Mouse (Mus musculus): ENCODE measurements around the gene Ift80. TPM values are rescaled to one million over a fixed set of nuclear protein-coding genes. Genes with fewer than 3 reads are reported as not detected.
A peak's percentile ranks its signal among the peaks of the same experiment; 100 is the strongest.

Ift80 gene
- 20.7 and 21.0 TPM in 2 replicates for polyA plus RNA-seq (2015; fragmentation: Nextera tagmentation; extraction: Ambion mirVana)

GRCm38 (mm10) chr3:69004437-69005337 is at the start of gene Ift80, which contains the start of gene Smc4:
Gene Ift80 (minus strand): TSS chr3:69004570.
Gene Smc4 (plus strand): TSS chr3:69004738.
- no peaks in the 10 kb centered on the region for H3K36me3 ChIP-seq (ENCODE audit: control insufficient read depth, insufficient read depth, low read length)
- peak within 1 kb of the TSS; percentile 97 for H3K27ac ChIP-seq (ENCODE audit: low read length)
- no peaks in the 10 kb centered on the region for H3K9me3 ChIP-seq (ENCODE audit: control insufficient read depth, low read length)
- no peaks in the 10 kb centered on the region for H3K27me3 ChIP-seq (ENCODE audit: control insufficient read depth, insufficient read depth, low read depth, low read length)
- peak; percentile 96 for ATAC-seq (ENCODE audit: low read depth)
- H3K4me3 ChIP-seq (ENCODE audit: low read length) = peak within 1 kb of the TSS; percentile 99
- WGBS = under 1% methylated on average over 71 of the region's 76 CpGs
- peak within 1 kb of the TSS; percentile 97 for H3K9ac ChIP-seq (ENCODE audit: low read length)
- H3K4me1 ChIP-seq (replicated peaks; ENCODE audit: control insufficient read depth, insufficient read depth, low read length) = peaks cover 8% of the 10 kb centered on the region
- peak within 1 kb of the TSS; percentile 83 for H3K4me2 ChIP-seq (ENCODE audit: low read depth, low read length)

- H3K27ac ChIP-seq (ENCODE audit: low read length) = no peak overlapping the region
- H3K4me2 ChIP-seq (ENCODE audit: low read depth, low read length) = no peak overlapping the region
- H3K9ac ChIP-seq (ENCODE audit: low read length) = no peak overlapping the region
- no peak overlapping the region for H3K4me3 ChIP-seq (ENCODE audit: low read length)
- H3K9me3 ChIP-seq (ENCODE audit: control insufficient read depth, low read length) = no peaks in the 10 kb centered on the region
- H3K27me3 ChIP-seq (ENCODE audit: control insufficient read depth, insufficient read depth, low read depth, low read length) = no peaks in the 10 kb centered on the region
- H3K4me1 ChIP-seq (replicated peaks; ENCODE audit: control insufficient read depth, insufficient read depth, low read length) = no peaks in the 10 kb centered on the region
- no peak for ATAC-seq (ENCODE audit: low read depth)
- 86% methylated on average over 11 of the region's 11 CpGs for WGBS
- no peaks in the 10 kb centered on the region for H3K36me3 ChIP-seq (ENCODE audit: control insufficient read depth, insufficient read depth, low read length)
Observed at GRCm38 (mm10) chr3:69051894-69052293, 47.5 kb upstream of the Ift80 start.

GRCm38 (mm10) chr3:69049011-69049410 is 44.6 kb upstream of the Ift80 start:
- H3K9ac ChIP-seq (ENCODE audit: low read length) = no peak overlapping the region
- H3K4me1 ChIP-seq (replicated peaks; ENCODE audit: control insufficient read depth, insufficient read depth, low read length) = peaks cover 9% of the 10 kb centered on the region; the same call in 1 of the 2 replicates
- H3K27ac ChIP-seq (ENCODE audit: low read length) = no peak overlapping the region
- no peaks in the 10 kb centered on the region for H3K27me3 ChIP-seq (ENCODE audit: control insufficient read depth, insufficient read depth, low read depth, low read length)
- H3K4me2 ChIP-seq (ENCODE audit: low read depth, low read length) = no peak overlapping the region
- H3K4me3 ChIP-seq (ENCODE audit: low read length) = no peak overlapping the region
- 81% methylated on average over 6 of the region's 6 CpGs for WGBS
- ATAC-seq (ENCODE audit: low read depth) = no peak
- H3K36me3 ChIP-seq (ENCODE audit: control insufficient read depth, insufficient read depth, low read length) = no peaks in the 10 kb centered on the region
- H3K9me3 ChIP-seq (ENCODE audit: control insufficient read depth, low read length) = no peaks in the 10 kb centered on the region

GRCm38 (mm10) chr3:69047684-69048083 is 43.3 kb upstream of the Ift80 start:
- Histone ChIP-seq H3K4me1 (replicated peaks; ENCODE audit: control insufficient read depth, insufficient read depth, low read length) (peaks cover 12% of the 10 kb centered on the region), H3K27ac (ENCODE audit: low read length) (no peak overlapping the region), H3K9me3 (ENCODE audit: control insufficient read depth, low read length) (no peaks in the 10 kb centered on the region), H3K4me3 (ENCODE audit: low read length) (no peak overlapping the region), H3K36me3 (ENCODE audit: control insufficient read depth, insufficient read depth, low read length) (no peaks in the 10 kb centered on the region), H3K9ac (ENCODE audit: low read length) (no peak overlapping the region), H3K27me3 (ENCODE audit: control insufficient read depth, insufficient read depth, low read depth, low read length) (no peaks in the 10 kb centered on the region), H3K4me2 (ENCODE audit: low read depth, low read length) (no peak overlapping the region)
- 74% methylated on average over 4 of the region's 4 CpGs for WGBS
- ATAC-seq (ENCODE audit: low read depth) = no peak

- no peaks in the 10 kb centered on the region for H3K36me3 ChIP-seq (ENCODE audit: control insufficient read depth, insufficient read depth, low read length)
- H3K9ac ChIP-seq (ENCODE audit: low read length) = no peak overlapping the region
- peaks cover 12% of the 10 kb centered on the region for H3K4me1 ChIP-seq (replicated peaks; ENCODE audit: control insufficient read depth, insufficient read depth, low read length)
- no peak overlapping the region for H3K27ac ChIP-seq (ENCODE audit: low read length)
- WGBS = 39% methylated on average over 4 of the region's 4 CpGs
- no peak overlapping the region for H3K4me3 ChIP-seq (ENCODE audit: low read length)
- no peak for ATAC-seq (ENCODE audit: low read depth)
- no peaks in the 10 kb centered on the region for H3K9me3 ChIP-seq (ENCODE audit: control insufficient read depth, low read length)
- no peaks in the 10 kb centered on the region for H3K27me3 ChIP-seq (ENCODE audit: control insufficient read depth, insufficient read depth, low read depth, low read length)
- H3K4me2 ChIP-seq (ENCODE audit: low read depth, low read length) = no peak overlapping the region
Observed at GRCm38 (mm10) chr3:69046509-69046908, 42.1 kb upstream of the Ift80 start.

- no peak overlapping the region for H3K27ac ChIP-seq (ENCODE audit: low read length)
Observed at GRCm38 (mm10) chr3:69045750-69046149, 41.4 kb upstream of the Ift80 start.

GRCm38 (mm10) chr3:69045400-69045703 is 41.0 kb upstream of the Ift80 start:
- Histone ChIP-seq H3K27me3 (ENCODE audit: control insufficient read depth, insufficient read depth, low read depth, low read length) (no peaks in the 10 kb centered on the region), H3K4me3 (ENCODE audit: low read length) (peak overlapping the region; percentile 93), H3K4me1 (replicated peaks; ENCODE audit: control insufficient read depth, insufficient read depth, low read length) (peaks cover 19% of the 10 kb centered on the region), H3K27ac (ENCODE audit: low read length) (peak overlapping the region; percentile 88), H3K4me2 (ENCODE audit: low read depth, low read length) (peak overlapping the region; percentile 62), H3K36me3 (ENCODE audit: control insufficient read depth, insufficient read depth, low read length) (peaks cover 2% of the 10 kb centered on the region; the same call in 1 of the 2 replicates), H3K9ac (ENCODE audit: low read length) (peak overlapping the region; percentile 93), H3K9me3 (ENCODE audit: control insufficient read depth, low read length) (no peaks in the 10 kb centered on the region)
- 3% methylated on average over 9 of the region's 9 CpGs for WGBS
- ATAC-seq (ENCODE audit: low read depth) = peak; percentile 21

More at GRCm38 (mm10) chr3:69045750-69046149, 41.4 kb upstream of the Ift80 start:
- H3K4me3 ChIP-seq (ENCODE audit: low read length) = peak overlapping the region; percentile 93
- 0 out of 2 replicates have a peak, but pooled peaks cover 2% of the 10 kb centered on the region for H3K36me3 ChIP-seq (ENCODE audit: control insufficient read depth, insufficient read depth, low read length)
- no peak for ATAC-seq (ENCODE audit: low read depth)
- H3K9ac ChIP-seq (ENCODE audit: low read length) = peak overlapping the region; percentile 93
- WGBS = 21% methylated on average over 13 of the region's 13 CpGs
- H3K27me3 ChIP-seq (ENCODE audit: control insufficient read depth, insufficient read depth, low read depth, low read length) = no peaks in the 10 kb centered on the region
- peak overlapping the region; percentile 62 for H3K4me2 ChIP-seq (ENCODE audit: low read depth, low read length)
- peaks cover 16% of the 10 kb centered on the region for H3K4me1 ChIP-seq (replicated peaks; ENCODE audit: control insufficient read depth, insufficient read depth, low read length)
- H3K9me3 ChIP-seq (ENCODE audit: control insufficient read depth, low read length) = no peaks in the 10 kb centered on the region

- peak within 1 kb of the TSS; percentile 92 for H3K27ac ChIP-seq (ENCODE audit: low read length)
- no peaks in the 10 kb centered on the region for H3K9me3 ChIP-seq (ENCODE audit: control insufficient read depth, low read length)
- under 1% methylated on average over 68 of the region's 80 CpGs for WGBS
- peak within 1 kb of the TSS; percentile 93 for H3K9ac ChIP-seq (ENCODE audit: low read length)
- peaks cover 6% of the 10 kb centered on the region; the same call in 1 of the 2 replicates for H3K36me3 ChIP-seq (ENCODE audit: control insufficient read depth, insufficient read depth, low read length)
- peak; percentile 96 for ATAC-seq (ENCODE audit: low read depth)
- peak within 1 kb of the TSS; percentile 93 for H3K4me3 ChIP-seq (ENCODE audit: low read length)
- peaks cover 19% of the 10 kb centered on the region for H3K4me1 ChIP-seq (replicated peaks; ENCODE audit: control insufficient read depth, insufficient read depth, low read length)
- H3K27me3 ChIP-seq (ENCODE audit: control insufficient read depth, insufficient read depth, low read depth, low read length) = no peaks in the 10 kb centered on the region
- H3K4me2 ChIP-seq (ENCODE audit: low read depth, low read length) = peak within 1 kb of the TSS; percentile 67
Observed at GRCm38 (mm10) chr3:69044645-69045399, 40.5 kb upstream of the Ift80 start, which contains the start of gene Trim59. Gene Trim59 (minus strand): TSS chr3:69044755.

GRCm38 (mm10) chr3:69044167-69044591 is 39.8 kb upstream of the Ift80 start:
- Histone ChIP-seq H3K4me1 (replicated peaks; ENCODE audit: control insufficient read depth, insufficient read depth, low read length) (peaks cover 19% of the 10 kb centered on the region), H3K27me3 (ENCODE audit: control insufficient read depth, insufficient read depth, low read depth, low read length) (no peaks in the 10 kb centered on the region), H3K9ac (ENCODE audit: low read length) (peak overlapping the region; percentile 93), H3K27ac (ENCODE audit: low read length) (peak overlapping the region; percentile 92), H3K9me3 (ENCODE audit: control insufficient read depth, low read length) (no peaks in the 10 kb centered on the region), H3K36me3 (ENCODE audit: control insufficient read depth, insufficient read depth, low read length) (peaks cover 6% of the 10 kb centered on the region; the same call in 1 of the 2 replicates), H3K4me3 (ENCODE audit: low read length) (peak overlapping the region; percentile 93), H3K4me2 (ENCODE audit: low read depth, low read length) (peak overlapping the region; percentile 67)
- peak; percentile 58 for ATAC-seq (ENCODE audit: low read depth)
- WGBS = under 1% methylated on average over 37 of the region's 42 CpGs

All from lung, embryonic 16.5 days (tissue).